Mouse (Mus musculus) heart, adult 8-10 months (tissue): ENCODE measurements around the gene Fcho2. TPM values are rescaled to one million over a fixed set of nuclear protein-coding genes. Genes with fewer than 3 reads are reported as not detected.

Source experiments
- DNase-seq: peaks from one replicate; pipeline ENCODE4 v3.0.0; 2022; ENCODE audit warnings: low spot score
- total RNA-seq, 4 experiments: library from RNA; stranded (reverse); gene quantifications; 2 replicates each; pipeline ENCODE4 v1.2.4; 2022

Gene Fcho2
- total RNA-seq, 4 experiments from 2014 or later = 28.4 to 41.0 (median 36.0) TPM

- DNase-seq = no peak
Observed at GRCm38 (mm10) chr13:98809087-98809486, 6.2 kb downstream of the Fcho2 start.

GRCm38 (mm10) chr13:98804480-98804879 lies 10.8 kb downstream of the Fcho2 start:
- no peak for DNase-seq

- no peak for DNase-seq
Observed at GRCm38 (mm10) chr13:98803699-98804098, 11.6 kb downstream of the Fcho2 start.

- DNase-seq = no peak
Observed at GRCm38 (mm10) chr13:98802957-98803356, 12.3 kb downstream of the Fcho2 start.

GRCm38 (mm10) chr13:98795511-98795910 lies 19.7 kb downstream of the Fcho2 start:
- no peak for DNase-seq

GRCm38 (mm10) chr13:98792864-98793263 lies 22.4 kb downstream of the Fcho2 start:
- no peak for DNase-seq

GRCm38 (mm10) chr13:98791693-98792092 lies 23.6 kb downstream of the Fcho2 start:
- no peak for DNase-seq

GRCm38 (mm10) chr13:98786970-98787685 lies 28.1 kb downstream of the Fcho2 start:
- DNase-seq = no peak

GRCm38 (mm10) chr13:98777959-98778358 lies 37.3 kb downstream of the Fcho2 start:
- DNase-seq = no peak

GRCm38 (mm10) chr13:98771484-98771883 lies 43.8 kb downstream of the Fcho2 start:
- no peak for DNase-seq

- peak; percentile 61 for DNase-seq
Observed at GRCm38 (mm10) chr13:98768329-98768728, 46.9 kb downstream of the Fcho2 start.

- no peak for DNase-seq
Observed at GRCm38 (mm10) chr13:98761771-98762170, 53.5 kb downstream of the Fcho2 start.

GRCm38 (mm10) chr13:98755886-98756285 lies 59.4 kb downstream of the Fcho2 start:
- DNase-seq = no peak

- DNase-seq = no peak
Observed at GRCm38 (mm10) chr13:98744679-98745078, 70.6 kb downstream of the Fcho2 start.

GRCm38 (mm10) chr13:98743829-98744228 lies 71.4 kb downstream of the Fcho2 start:
- no peak for DNase-seq

- no peak for DNase-seq
Observed at GRCm38 (mm10) chr13:98743214-98743613, 72.0 kb downstream of the Fcho2 start.

- no peak for DNase-seq
Observed at GRCm38 (mm10) chr13:98738213-98738612, 77.0 kb downstream of the Fcho2 start.

- no peak for DNase-seq
Observed at GRCm38 (mm10) chr13:98733292-98733691, 82.0 kb downstream of the Fcho2 start.

GRCm38 (mm10) chr13:98729271-98730062 lies 85.8 kb downstream of the Fcho2 start:
- no peak for DNase-seq

GRCm38 (mm10) chr13:98726494-98726893 lies 88.8 kb downstream of the Fcho2 start:
- no peak for DNase-seq

- DNase-seq = no peak
Observed at GRCm38 (mm10) chr13:98723430-98723829, 91.8 kb downstream of the Fcho2 start.

GRCm38 (mm10) chr13:98722296-98722695 lies 93.0 kb downstream of the Fcho2 start:
- DNase-seq = no peak

GRCm38 (mm10) chr13:98716176-98716575 lies 99.1 kb downstream of the Fcho2 start:
- no peak for DNase-seq
